Mouse (Mus musculus) layer of hippocampus, adult 9-10 months (tissue): ENCODE data around the gene Zfp668.
"Not testable (repeated sequence)": the region's sequence is repeated elsewhere in the genome, so short reads cannot be mapped to it uniquely, and the experiment has no call there.

Experiments used
- DNase-seq: peaks from one replicate; pipeline ENCODE4 v3.0.0; 2022; ENCODE audit warnings: low spot score

The Zfp668 gene

GRCm38 (mm10) chr7:127876467-127877348, at the start of gene Zfp668:
Gene Zfp668 (minus strand): TSS chr7:127876828.
- peak; percentile 88 for DNase-seq

- no peak for DNase-seq
Measured at GRCm38 (mm10) chr7:127926066-127926465, 49.4 kb upstream of the Zfp668 start.

GRCm38 (mm10) chr7:127925252-127925651, 48.6 kb upstream of the Zfp668 start:
- no peak for DNase-seq

GRCm38 (mm10) chr7:127923714-127924113, 47.1 kb upstream of the Zfp668 start:
- no peak for DNase-seq

GRCm38 (mm10) chr7:127922451-127923275, 46.0 kb upstream of the Zfp668 start:
- no peak for DNase-seq

GRCm38 (mm10) chr7:127921516-127921915, 44.9 kb upstream of the Zfp668 start:
- DNase-seq: no peak

GRCm38 (mm10) chr7:127919290-127919689, 42.7 kb upstream of the Zfp668 start:
- DNase-seq: no peak

GRCm38 (mm10) chr7:127918203-127918602, 41.6 kb upstream of the Zfp668 start:
- DNase-seq: no peak

GRCm38 (mm10) chr7:127915293-127915692, 38.7 kb upstream of the Zfp668 start:
- no peak for DNase-seq

- no peak for DNase-seq
Measured at GRCm38 (mm10) chr7:127912938-127913337, 36.3 kb upstream of the Zfp668 start.

GRCm38 (mm10) chr7:127912190-127912871, 35.7 kb upstream of the Zfp668 start, which contains the start of gene Kat8:
Gene Kat8 (plus strand): TSS chr7:127912516.
- DNase-seq: peak; percentile 77

- no peak for DNase-seq
Measured at GRCm38 (mm10) chr7:127908656-127909055, 32.0 kb upstream of the Zfp668 start.

- no peak for DNase-seq
Measured at GRCm38 (mm10) chr7:127907939-127908338, 31.3 kb upstream of the Zfp668 start.

GRCm38 (mm10) chr7:127903971-127904796, 27.6 kb upstream of the Zfp668 start, which contains the start of gene Bckdk:
Gene Bckdk (plus strand): TSS chr7:127904082.
- DNase-seq: peak; percentile 52

- DNase-seq: no peak
Measured at GRCm38 (mm10) chr7:127901772-127902171, 25.1 kb upstream of the Zfp668 start.

- no peak for DNase-seq
Measured at GRCm38 (mm10) chr7:127899997-127900396, 23.4 kb upstream of the Zfp668 start.

- no peak for DNase-seq
Measured at GRCm38 (mm10) chr7:127898179-127898956, 21.7 kb upstream of the Zfp668 start.

- DNase-seq: no peak
Measured at GRCm38 (mm10) chr7:127897542-127897941, 20.9 kb upstream of the Zfp668 start.

GRCm38 (mm10) chr7:127896384-127896783, 19.8 kb upstream of the Zfp668 start:
- peak; percentile 58 for DNase-seq

GRCm38 (mm10) chr7:127895891-127896290, 19.3 kb upstream of the Zfp668 start:
- DNase-seq: not testable (repeated sequence)
